Mouse (Mus musculus) hindbrain, embryonic 10.5 days (tissue): ENCODE data around the gene Matn4. TPM values are rescaled to one million over a fixed set of nuclear protein-coding genes. Genes with fewer than 3 reads are reported as not detected.
"Not testable (repeated sequence)": the region's sequence is repeated elsewhere in the genome, so short reads cannot be mapped to it uniquely, and the experiment has no call there.

Experiments used
- DNase-seq: peaks from one replicate; pipeline ENCODE4 v3.0.0-alpha.2; 2017; ENCODE audit warnings: low spot score
- H3K27ac ChIP-seq: fragments of 300-500 bp; sonication (generic); 2 replicates; pipeline ENCODE4 v1.5.1; 2016; ENCODE audit warnings: mild to moderate bottlenecking, moderate library complexity
- H3K27me3 ChIP-seq: fragments of 300-500 bp; sonication (generic); 2 replicates; pipeline ENCODE4 v1.6.1; 2016; ENCODE audit warnings: mild to moderate bottlenecking; ENCODE audit not compliant: poor library complexity, insufficient read depth, severe bottlenecking
- H3K36me3 ChIP-seq: fragments of 300-500 bp; sonication (generic); 2 replicates; pipeline ENCODE4 v1.6.1; 2016; ENCODE audit warnings: mild to moderate bottlenecking, moderate library complexity
- H3K4me1 ChIP-seq: fragments of 300-500 bp; sonication (generic); replicated peaks from 2 replicates; pipeline ENCODE4 v1.6.1; 2016; ENCODE audit warnings: mild to moderate bottlenecking
- H3K4me3 ChIP-seq: fragments of 300-500 bp; sonication (generic); 2 replicates; pipeline ENCODE4 v1.5.1; 2016; ENCODE audit warnings: mild to moderate bottlenecking, moderate library complexity
- H3K9me3 ChIP-seq: fragments of 300-500 bp; sonication (generic); 2 replicates; pipeline ENCODE4 v1.6.1; 2016; ENCODE audit warnings: mild to moderate bottlenecking, moderate library complexity
- WGBS: fragments of 180-500 bp; shearing (Covaris S2); methylation state at CpG from one replicate; pipeline ENCODE4 v1.1.7; 2016; 5-methylcytosine and 5-hydroxymethylcytosine counted together
- polyA plus RNA-seq: library from polyadenylated mRNA; unstranded; fragments of >200 nt; fragmentation: Nextera tagmentation; extraction: Ambion mirVana; gene quantifications from 2 replicates; pipeline ENCODE4 v1.2.1, GENCODE M21; 2016

Gene Matn4
- polyA plus RNA-seq, 1 experiment from 2014 or later: 0.72 TPM

GRCm38 (mm10) chr2:164368620-164369105, 36.3 kb downstream of the Matn4 start:
- Histone ChIP-seq H3K27me3 (no peaks in the 10 kb centered on the region), H3K36me3 (no peaks in the 10 kb centered on the region), H3K27ac (no peak overlapping the region), H3K9me3 (no peaks in the 10 kb centered on the region), H3K4me1 (no peaks in the 10 kb centered on the region), H3K4me3 (no peak overlapping the region)
- DNase-seq: no peak
- 85% methylated on average over 6 of the region's 6 CpGs for WGBS

DNA sequence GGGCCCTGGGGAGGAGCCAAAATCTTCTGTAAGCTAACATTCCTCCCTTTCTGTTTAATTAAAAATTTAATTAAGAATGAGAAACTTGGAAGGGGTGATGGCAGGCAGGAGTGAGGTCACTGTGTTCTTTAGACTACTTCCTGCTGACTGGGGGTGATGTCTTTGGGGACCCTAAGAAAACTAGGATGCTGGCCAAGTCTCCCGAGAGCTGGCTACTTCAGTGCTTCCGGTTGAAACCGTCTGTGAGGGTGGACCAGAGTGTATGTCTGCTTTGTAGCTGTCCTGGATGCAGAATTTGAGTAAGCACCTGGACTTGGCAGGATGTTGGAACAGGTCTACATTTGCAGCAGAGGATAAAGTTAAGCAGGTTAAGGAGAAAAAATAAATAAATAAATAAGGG, 38.0 kb downstream of the Matn4 start:
- Histone ChIP-seq H3K36me3 (no peaks in the 10 kb centered on the region), H3K4me3 (no peak overlapping the region), H3K27me3 (peaks cover 5% of the 10 kb centered on the region; the same call in 1 of the 2 replicates), H3K27ac (no peak overlapping the region), H3K4me1 (no peaks in the 10 kb centered on the region), H3K9me3 (no peaks in the 10 kb centered on the region)
- DNase-seq: no peak
- WGBS: 74% methylated on average over 3 of the region's 3 CpGs

DNA sequence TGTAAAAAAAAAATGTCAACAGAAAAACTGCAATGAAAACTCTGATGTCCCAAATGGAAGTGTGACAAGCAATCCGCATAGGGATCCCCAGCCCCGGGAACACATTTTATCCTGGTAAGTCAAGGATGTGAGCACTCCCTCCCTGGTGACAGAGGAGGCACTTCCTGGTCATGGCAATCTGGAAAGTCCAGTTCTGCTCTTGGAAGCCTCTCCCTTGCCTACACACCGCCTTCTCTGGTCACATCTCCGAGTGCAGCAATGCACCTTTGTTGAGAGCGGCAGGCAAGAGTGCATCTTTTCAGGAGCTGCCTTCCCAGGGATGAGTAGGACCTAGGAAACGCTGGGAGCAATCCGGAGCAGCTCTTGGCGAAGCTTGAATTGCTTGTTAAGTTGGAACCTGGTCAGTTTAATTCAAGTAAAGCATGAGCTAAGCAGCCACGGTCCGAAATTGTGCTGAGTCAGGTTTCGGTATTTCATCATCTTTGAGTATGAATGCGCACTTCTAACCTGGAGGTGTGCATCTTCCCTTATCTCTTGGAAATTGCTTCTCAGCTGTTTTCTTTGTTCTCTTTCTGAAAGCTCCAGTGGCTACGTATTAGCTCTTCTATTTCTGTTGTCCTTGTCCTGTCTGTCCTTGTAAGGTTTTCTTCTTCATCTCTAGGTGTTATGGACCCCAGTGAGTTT, 43.8 kb downstream of the Matn4 start:
- H3K9me3 ChIP-seq: no peaks in the 10 kb centered on the region
- no peak overlapping the region for H3K27ac ChIP-seq
- H3K4me1 ChIP-seq: peaks cover 12% of the 10 kb centered on the region; the same call in 1 of the 2 replicates
- no peaks in the 10 kb centered on the region for H3K36me3 ChIP-seq
- peaks cover 5% of the 10 kb centered on the region; the same call in 1 of the 2 replicates for H3K27me3 ChIP-seq
- no peak for DNase-seq
- 32% methylated on average over 13 of the region's 13 CpGs for WGBS
- H3K4me3 ChIP-seq: no peak overlapping the region

- Histone ChIP-seq H3K4me3 (no peak overlapping the region), H3K36me3 (no peaks in the 10 kb centered on the region), H3K27ac (no peak overlapping the region), H3K27me3 (peaks cover 5% of the 10 kb centered on the region; the same call in 1 of the 2 replicates), H3K4me1 (peaks cover 12% of the 10 kb centered on the region; the same call in 1 of the 2 replicates), H3K9me3 (no peaks in the 10 kb centered on the region)
- no peak for DNase-seq
- 67% methylated on average over 5 of the region's 5 CpGs for WGBS
These were observed 45.3 kb downstream of the Matn4 start for GRCm38 (mm10) chr2:164359668-164360067.

- 85% methylated on average over 5 of the region's 5 CpGs for WGBS
- H3K4me1 ChIP-seq: peaks cover 12% of the 10 kb centered on the region; the same call in 1 of the 2 replicates
- no peak overlapping the region for H3K4me3 ChIP-seq
- no peaks in the 10 kb centered on the region for H3K36me3 ChIP-seq
- peaks cover 5% of the 10 kb centered on the region; the same call in 1 of the 2 replicates for H3K27me3 ChIP-seq
- H3K27ac ChIP-seq: no peak overlapping the region
- H3K9me3 ChIP-seq: no peaks in the 10 kb centered on the region
- no peak for DNase-seq
These were observed 45.9 kb downstream of the Matn4 start for GRCm38 (mm10) chr2:164359031-164359430.

GRCm38 (mm10) chr2:164358373-164358772, 46.6 kb downstream of the Matn4 start:
- Histone ChIP-seq H3K27ac (no peak overlapping the region), H3K4me3 (no peak overlapping the region), H3K9me3 (no peaks in the 10 kb centered on the region), H3K4me1 (peaks cover 12% of the 10 kb centered on the region; the same call in 1 of the 2 replicates), H3K36me3 (no peaks in the 10 kb centered on the region), H3K27me3 (peaks cover 8% of the 10 kb centered on the region; the same call in 1 of the 2 replicates)
- 80% methylated on average over 3 of the region's 3 CpGs for WGBS
- no peak for DNase-seq

DNA sequence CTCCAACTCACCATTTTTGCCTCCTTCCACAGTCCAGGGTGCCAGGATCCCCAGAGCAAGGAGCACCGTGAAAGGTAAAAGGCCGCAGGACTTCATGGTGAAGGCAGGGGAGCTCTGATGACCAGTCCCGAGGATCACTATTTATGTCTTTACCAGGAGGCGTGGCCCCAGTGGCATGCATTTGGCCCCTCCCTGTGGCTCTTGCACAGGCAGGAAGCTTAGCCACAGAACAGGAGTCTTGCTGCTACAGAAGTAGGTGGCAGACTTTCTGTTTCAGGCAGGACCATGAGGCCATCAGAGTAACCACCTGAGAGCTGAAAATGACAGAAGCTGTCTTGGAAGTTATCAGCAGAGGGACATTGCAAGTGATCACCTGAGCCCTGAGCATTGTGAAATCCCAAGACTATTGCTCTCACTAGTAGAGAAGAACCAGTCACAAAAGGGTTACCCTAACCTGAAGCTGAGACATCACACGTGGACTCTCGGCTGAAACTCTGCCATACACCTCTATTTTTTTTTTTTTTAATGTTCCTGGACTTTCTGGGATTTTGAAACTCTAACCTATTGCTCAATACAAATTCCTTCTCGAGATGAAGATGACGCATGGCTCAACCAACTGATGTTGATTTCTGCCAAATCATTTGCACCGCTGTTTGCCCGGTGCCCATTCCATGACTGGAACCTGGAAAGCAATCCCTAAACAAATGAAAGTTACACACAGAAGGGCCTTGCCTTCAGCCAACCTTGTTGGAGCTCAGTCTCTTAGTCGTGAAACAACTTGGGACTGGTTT, 48.6 kb downstream of the Matn4 start:
- no peak overlapping the region for H3K4me3 ChIP-seq
- no peaks in the 10 kb centered on the region for H3K9me3 ChIP-seq
- no peak overlapping the region for H3K27ac ChIP-seq
- H3K36me3 ChIP-seq: no peaks in the 10 kb centered on the region
- WGBS: 78% methylated on average over 11 of the region's 11 CpGs
- H3K4me1 ChIP-seq: peaks cover 12% of the 10 kb centered on the region; the same call in 1 of the 2 replicates
- H3K27me3 ChIP-seq: 0 out of 2 replicates have a peak, but pooled peaks cover 3% of the 10 kb centered on the region
- DNase-seq: no peak

GRCm38 (mm10) chr2:164353356-164353755, 51.6 kb downstream of the Matn4 start:
- Histone ChIP-seq H3K27me3 (0 out of 2 replicates have a peak, but pooled peaks cover 3% of the 10 kb centered on the region), H3K4me3 (no peak overlapping the region), H3K36me3 (no peaks in the 10 kb centered on the region), H3K4me1 (no peaks in the 10 kb centered on the region), H3K9me3 (no peaks in the 10 kb centered on the region), H3K27ac (no peak overlapping the region)
- DNase-seq: no peak
- WGBS: 89% methylated on average over 11 of the region's 11 CpGs

DNA sequence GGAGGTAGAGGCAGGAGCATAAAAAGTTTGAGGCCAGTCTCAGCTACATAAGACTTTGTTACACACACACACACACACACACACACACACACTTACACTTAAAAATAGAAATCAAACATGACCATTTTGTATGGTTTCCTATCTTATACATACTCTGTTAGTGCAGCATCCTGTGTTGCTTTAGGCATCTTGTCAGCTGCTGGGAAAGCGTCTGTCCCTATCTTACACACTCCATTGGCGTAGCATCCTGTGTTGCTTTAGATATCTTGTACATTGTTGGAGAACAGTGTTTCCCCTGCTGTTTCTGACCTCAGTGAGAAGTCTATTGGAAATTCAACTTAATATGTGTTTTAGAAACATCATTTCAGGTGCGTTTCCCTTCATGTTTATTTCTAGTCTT, 52.3 kb downstream of the Matn4 start:
- Histone ChIP-seq H3K4me3 (no peak overlapping the region), H3K27me3 (0 out of 2 replicates have a peak, but pooled peaks cover 3% of the 10 kb centered on the region), H3K27ac (no peak overlapping the region), H3K4me1 (no peaks in the 10 kb centered on the region), H3K36me3 (no peaks in the 10 kb centered on the region), H3K9me3 (no peaks in the 10 kb centered on the region)
- WGBS: 88% methylated on average over 3 of the region's 3 CpGs
- DNase-seq: no peak

DNA sequence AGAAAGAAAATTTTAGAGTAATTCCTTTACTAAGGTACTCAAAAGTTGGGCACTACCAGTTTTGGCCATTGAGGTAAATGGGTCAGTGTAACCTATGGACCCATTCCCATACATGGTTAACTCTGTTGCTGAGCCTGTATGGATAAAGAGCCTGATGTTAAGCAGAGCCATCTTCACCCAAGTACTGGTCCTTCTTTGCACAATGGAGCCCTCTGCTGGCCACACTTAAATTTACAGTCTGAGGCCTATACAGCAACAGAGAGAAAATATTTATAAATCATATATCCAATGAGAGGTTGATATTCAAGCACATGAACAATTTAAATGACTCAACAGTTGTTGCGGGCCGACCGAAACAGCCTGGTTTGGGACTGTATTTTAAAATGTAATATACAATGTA, 56.0 kb downstream of the Matn4 start:
- 0 out of 2 replicates have a peak, but pooled peaks cover 3% of the 10 kb centered on the region for H3K27me3 ChIP-seq
- H3K4me3 ChIP-seq: no peak overlapping the region
- no peaks in the 10 kb centered on the region for H3K9me3 ChIP-seq
- H3K4me1 ChIP-seq: no peaks in the 10 kb centered on the region
- WGBS: 91% methylated on average over 3 of the region's 3 CpGs
- no peak overlapping the region for H3K27ac ChIP-seq
- no peaks in the 10 kb centered on the region for H3K36me3 ChIP-seq
- DNase-seq: peak; percentile 38

GRCm38 (mm10) chr2:164347697-164348096, 57.3 kb downstream of the Matn4 start:
- not testable (repeated sequence) for DNase-seq, H3K4me3 ChIP-seq, H3K9me3 ChIP-seq, H3K27ac ChIP-seq, H3K36me3 ChIP-seq, H3K27me3 ChIP-seq, H3K4me1 ChIP-seq

DNA sequence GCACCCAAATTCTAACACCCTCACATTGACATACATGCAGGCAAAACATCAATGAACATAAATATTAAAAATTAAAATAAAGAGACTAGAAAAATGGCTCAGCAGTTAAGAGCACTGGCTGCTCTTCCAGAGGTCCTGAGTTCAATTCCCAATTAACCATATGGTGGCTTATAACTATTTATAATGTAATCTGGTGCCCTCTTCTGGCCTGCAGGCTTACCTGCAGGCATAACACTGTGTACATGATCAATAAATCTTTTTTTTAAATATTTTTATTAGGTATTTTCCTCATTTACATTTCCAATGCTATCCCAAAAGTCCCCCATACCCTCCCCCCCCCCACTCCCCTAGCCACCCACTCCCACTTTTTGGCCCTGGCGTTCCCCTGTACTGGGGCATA, 61.2 kb downstream of the Matn4 start:
- H3K36me3 ChIP-seq, H3K27me3 ChIP-seq, H3K9me3 ChIP-seq, H3K4me1 ChIP-seq, H3K27ac ChIP-seq, DNase-seq, H3K4me3 ChIP-seq: not testable (repeated sequence)
- WGBS: 92% methylated on average over 1 of the region's 1 CpGs
